Mouse (Mus musculus) CD4-positive, CD25-positive, alpha-beta regulatory T cell (primary cell): Measurements from ENCODE around the gene Emc9. TPM values are rescaled to one million over a fixed set of nuclear protein-coding genes. Genes with fewer than 3 reads are reported as not detected.

Source experiments
- polyA plus RNA-seq: library from polyadenylated mRNA; unstranded; fragments of 100-300 nt; shearing (Covaris generic); gene quantifications from one replicate; pipeline ENCODE4 v1.2.1, GENCODE M21; 2017

Emc9 gene
- polyA plus RNA-seq: 41.4 TPM

DNA sequence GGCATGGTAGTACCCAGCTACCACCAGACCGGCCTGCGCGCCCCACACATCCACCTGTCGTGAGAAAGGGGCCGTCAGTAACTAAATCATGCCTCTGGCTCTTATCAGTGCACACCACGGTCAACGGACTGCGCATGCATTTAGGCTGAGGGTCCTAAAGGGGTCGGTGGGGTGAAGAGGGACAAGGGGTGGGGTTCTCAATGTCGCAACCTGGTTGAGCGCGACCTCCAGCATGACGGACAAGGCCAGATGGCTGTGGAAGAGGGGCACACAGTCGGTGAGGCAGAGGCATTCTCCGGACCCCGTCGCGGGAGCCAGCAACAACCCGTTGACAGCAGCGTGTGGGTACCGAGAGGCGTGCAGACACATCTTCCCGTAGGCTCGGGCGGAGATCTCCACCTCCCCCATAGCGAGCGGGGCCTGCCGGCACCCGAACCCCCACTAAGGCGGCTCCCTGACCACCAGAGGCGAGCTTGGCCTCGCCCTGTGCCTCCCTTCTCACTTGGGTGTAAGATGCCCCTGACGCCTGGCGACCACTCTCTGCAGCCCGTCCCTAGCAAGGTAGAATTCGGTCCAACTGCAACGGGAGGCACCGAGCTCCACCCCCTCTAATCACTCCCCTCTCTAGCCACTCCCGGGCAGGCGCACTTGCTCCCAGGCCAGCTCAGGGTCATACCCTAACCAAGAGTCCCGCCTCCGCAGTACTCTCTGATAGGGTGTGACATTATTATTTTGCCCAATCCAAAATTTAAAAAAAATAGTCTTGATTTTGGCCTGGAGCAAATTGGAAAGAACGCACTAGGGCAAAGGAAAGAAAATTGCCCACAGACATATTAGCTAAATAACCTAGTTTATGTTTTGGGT lies at the start of gene Emc9:
TSS of gene Emc9 (minus strand) at position 601 of the 864 bp plus-strand sequence.

DNA sequence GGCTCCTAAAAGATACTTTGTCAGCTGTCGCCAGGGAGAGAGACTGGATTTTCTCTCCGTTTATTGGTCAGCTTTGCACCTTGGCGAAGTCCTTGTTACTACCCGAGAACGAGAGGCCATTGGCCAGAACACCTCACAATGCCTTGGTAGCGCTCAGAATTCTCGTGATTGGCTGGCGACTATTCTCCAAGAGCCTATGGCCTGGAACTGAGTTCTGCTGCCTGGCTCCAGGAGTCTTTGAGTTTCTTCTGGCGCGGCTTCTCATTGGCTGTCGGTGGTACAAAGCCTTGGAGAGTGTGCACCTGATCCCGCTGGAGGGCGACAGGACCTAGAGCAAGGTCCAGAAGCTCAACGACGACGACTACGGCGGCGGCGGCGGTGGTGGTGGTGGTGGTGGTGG lies 32.7 kb upstream of the Emc9 start, which contains the start of gene Rec8:
TSS of gene Rec8 (plus strand) at position 216 of the 400 bp plus-strand sequence.

DNA sequence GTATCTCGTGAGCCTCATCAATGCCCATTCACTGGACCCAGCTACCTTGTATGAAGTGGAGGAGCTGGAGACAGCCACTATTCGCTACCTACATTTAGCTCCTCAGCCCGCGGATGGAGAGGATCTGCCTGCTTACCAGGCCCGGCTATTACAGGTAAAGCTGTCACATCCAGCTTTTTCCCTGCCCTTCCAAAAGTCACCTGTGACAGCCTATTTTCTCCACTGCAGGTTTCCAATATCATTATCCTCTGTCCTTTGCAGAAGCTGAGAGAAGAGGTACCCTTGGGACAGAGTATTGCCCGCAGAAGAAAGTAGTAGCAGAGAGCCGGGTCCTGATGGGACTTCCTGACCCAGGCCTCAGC lies 18.1 kb upstream of the Emc9 start, which contains the start of gene Irf9:
TSS of gene Irf9 (plus strand) at position 301 of the 362 bp plus-strand sequence.

DNA sequence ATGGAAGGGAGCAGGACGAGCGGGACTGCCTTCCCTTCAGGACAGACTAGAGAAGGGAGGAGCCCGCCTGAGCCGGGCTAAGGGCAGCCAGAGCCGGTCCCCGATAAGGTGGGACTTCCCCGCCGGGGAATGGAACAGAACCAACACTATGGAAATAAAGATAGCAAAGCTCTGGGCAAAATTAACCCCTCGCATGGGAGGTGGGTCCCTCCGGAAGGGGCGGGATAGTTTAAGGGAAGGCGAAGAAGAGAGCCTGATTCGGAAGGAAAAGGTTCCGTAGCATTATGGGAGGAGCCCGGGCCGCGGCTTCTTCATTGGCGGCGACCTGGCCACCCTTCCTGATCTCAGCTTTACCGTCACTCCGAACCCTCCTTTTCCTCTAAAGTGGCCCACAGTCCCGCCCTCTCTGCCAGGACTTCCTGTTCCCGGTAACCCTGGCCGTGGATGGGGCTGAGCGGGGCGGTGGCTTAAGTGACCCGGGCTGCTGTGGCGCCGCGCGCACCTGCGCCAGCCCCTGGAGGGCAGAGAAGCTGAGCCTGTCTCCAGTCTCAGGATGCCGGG lies 6.3 kb upstream of the Emc9 start, which contains the start of gene Rnf31:
TSS of gene Rnf31 (plus strand) at position 378 of the 561 bp plus-strand sequence.

DNA sequence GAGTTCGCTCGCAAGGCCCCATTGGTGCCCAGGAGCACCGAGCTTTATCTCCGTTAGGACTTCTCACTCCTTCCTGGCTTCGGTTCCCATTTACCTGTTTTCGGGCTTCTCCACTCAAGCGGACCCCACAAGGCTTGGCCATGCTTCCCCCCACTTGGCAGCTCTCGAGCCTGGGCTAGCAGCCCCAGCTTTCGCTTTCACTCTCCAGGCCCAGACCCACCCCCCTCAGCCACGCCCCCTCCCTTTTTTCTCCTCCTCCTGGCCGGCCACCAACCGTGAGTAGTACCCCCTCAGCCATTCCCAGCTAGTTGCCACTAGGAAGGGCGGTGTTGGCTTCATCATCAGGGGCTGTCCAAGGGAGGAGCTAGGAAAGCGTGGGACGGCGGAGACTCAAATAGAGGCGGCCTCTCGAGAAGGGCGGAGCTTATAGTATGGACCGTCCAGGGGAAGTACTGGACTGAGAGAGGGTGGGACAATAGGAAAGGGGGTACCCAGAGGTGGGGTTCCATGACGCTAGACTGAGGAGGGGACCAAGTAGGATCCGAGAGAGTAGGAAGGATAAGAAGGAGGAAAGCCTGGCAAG lies 5.7 kb upstream of the Emc9 start, which contains the start of gene Psme2:
TSS of gene Psme2 (minus strand) at position 366 of the 583 bp plus-strand sequence.

GRCm38 (mm10) chr14:55577871-55578667 lies 7.0 kb downstream of the Emc9 start, which contains the start of gene Psme1:
Gene Psme1 (plus strand): TSS chr14:55578123.

GRCm38 (mm10) chr14:55575302-55575701 lies 9.8 kb downstream of the Emc9 start, which contains the start of gene Fitm1:
Gene Fitm1 (plus strand): TSS chr14:55575617.

GRCm38 (mm10) chr14:55560202-55561073 lies 24.7 kb downstream of the Emc9 start, which contains the start of gene A730061H03Rik:
Gene A730061H03Rik (minus strand): TSS chr14:55560406.

GRCm38 (mm10) chr14:55559799-55560201 lies 25.3 kb downstream of the Emc9 start, which contains the start of gene Dcaf11:
Gene Dcaf11 (plus strand): TSS chr14:55560006.

DNA sequence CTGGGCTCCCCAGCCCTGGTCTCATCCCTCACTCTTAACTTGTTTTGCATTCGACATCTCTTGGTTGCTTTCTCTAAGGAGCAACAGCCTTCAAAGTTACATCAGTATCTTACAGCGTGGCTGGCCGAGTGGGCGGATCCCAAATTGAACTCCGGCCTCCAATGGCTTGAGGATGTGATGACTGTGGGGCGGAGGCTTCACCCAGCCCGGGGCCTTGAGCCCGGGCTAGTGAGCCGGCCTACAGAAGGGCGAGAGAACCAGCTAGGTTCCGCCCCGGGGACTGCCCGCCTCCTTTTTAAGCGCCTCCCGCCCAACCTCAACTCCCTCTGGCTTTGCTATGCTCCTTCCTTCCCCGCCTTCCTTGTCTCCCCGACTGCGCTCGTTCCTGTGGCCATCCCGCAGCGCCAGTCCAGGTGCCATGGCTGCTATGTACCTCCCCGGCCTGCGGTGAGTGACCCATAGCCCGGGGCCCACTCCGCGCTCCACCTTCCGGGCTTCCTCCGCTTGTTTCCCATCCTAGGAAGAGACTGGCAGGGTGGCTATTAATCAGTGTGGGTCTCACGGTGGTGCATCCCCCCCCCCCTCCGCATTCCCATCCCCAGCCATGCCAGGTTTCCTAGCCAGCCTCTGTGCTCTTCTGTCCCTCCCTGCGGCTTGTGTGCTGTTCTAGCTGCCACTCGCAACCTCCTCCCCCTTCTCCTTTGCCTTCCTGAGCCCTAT lies 44.9 kb downstream of the Emc9 start, which contains the start of gene Pck2:
TSS of gene Pck2 (plus strand) at position 200 of the 720 bp plus-strand sequence.

Other genes starting within 250 kb of the Emc9 start
- 37.4 TPM for gene Dhrs4, start 106.5 kb downstream of the Emc9 start, polyA plus RNA-seq
- 0.60 TPM for gene Carmil3, start 94.7 kb downstream of the Emc9 start, polyA plus RNA-seq
- 0.05 TPM for gene Cpne6, start 74.9 kb downstream of the Emc9 start, polyA plus RNA-seq
- 0.08 TPM for gene Nrl, start 60.3 kb downstream of the Emc9 start, polyA plus RNA-seq
- 30.9 TPM for gene Pck2, start 45.0 kb downstream of the Emc9 start, polyA plus RNA-seq
- gene Dcaf11, start 25.3 kb downstream of the Emc9 start, polyA plus RNA-seq: 139 TPM
- 4.4 TPM for gene A730061H03Rik, start 24.9 kb downstream of the Emc9 start, polyA plus RNA-seq
- not detected for gene Fitm1, start 9.7 kb downstream of the Emc9 start, polyA plus RNA-seq
- gene Psme1, start 7.2 kb downstream of the Emc9 start, polyA plus RNA-seq: 1,061 TPM
- 694 TPM for gene Psme2, start 5.8 kb upstream of the Emc9 start, polyA plus RNA-seq
- 64.2 TPM for gene Rnf31, start 6.4 kb upstream of the Emc9 start, polyA plus RNA-seq
- gene Irf9, start 18.3 kb upstream of the Emc9 start, polyA plus RNA-seq: 196 TPM
- gene Rec8, start 32.7 kb upstream of the Emc9 start, polyA plus RNA-seq: 9.6 TPM
- gene Ipo4, start 50.7 kb upstream of the Emc9 start, polyA plus RNA-seq: 70.3 TPM
- 1.3 TPM for gene Gm49378, start 52.6 kb upstream of the Emc9 start, polyA plus RNA-seq
- 83.6 TPM for gene Tm9sf1, start 58.5 kb upstream of the Emc9 start, polyA plus RNA-seq
- gene Tssk4, start 64.9 kb upstream of the Emc9 start, polyA plus RNA-seq: 2.1 TPM
- 111 TPM for gene Mdp1, start 75.2 kb upstream of the Emc9 start, polyA plus RNA-seq
- gene Gmpr2, start 86.6 kb upstream of the Emc9 start, polyA plus RNA-seq: 50.7 TPM
- 388 TPM for gene Nedd8, start 86.8 kb upstream of the Emc9 start, polyA plus RNA-seq
- gene Tinf2, start 96.5 kb upstream of the Emc9 start, polyA plus RNA-seq: 69.1 TPM
- 0.47 TPM for gene Tgm1, start 128.6 kb upstream of the Emc9 start, polyA plus RNA-seq
- gene Rabggta, start 137.0 kb upstream of the Emc9 start, polyA plus RNA-seq: 75.9 TPM
- gene Dhrs1, start 160.4 kb upstream of the Emc9 start, polyA plus RNA-seq: 36.0 TPM
- 51.0 TPM for gene Nop9, start 160.4 kb upstream of the Emc9 start, polyA plus RNA-seq
- gene Cideb, start 173.2 kb upstream of the Emc9 start, polyA plus RNA-seq: not detected
- gene Ltb4r2, start 176.1 kb upstream of the Emc9 start, polyA plus RNA-seq: 0.07 TPM
- gene Ltb4r1, start 180.7 kb upstream of the Emc9 start, polyA plus RNA-seq: 1.9 TPM
- 0.32 TPM for gene Adcy4, start 198.8 kb upstream of the Emc9 start, polyA plus RNA-seq
- 67.6 TPM for gene Ripk3, start 203.6 kb upstream of the Emc9 start, polyA plus RNA-seq
- gene Nfatc4, start 237.8 kb upstream of the Emc9 start, polyA plus RNA-seq: not detected